Mouse (Mus musculus) lung, embryonic 15.5 days (tissue): ENCODE data around the gene Selenoi. TPM values are rescaled to one million over a fixed set of nuclear protein-coding genes. Genes with fewer than 3 reads are reported as not detected.
"Not testable (repeated sequence)": the region's sequence is repeated elsewhere in the genome, so short reads cannot be mapped to it uniquely, and the experiment has no call there.

Experiments
- ATAC-seq: fragments of 200-750 bp; cut with Nextera tagmentation; 2 replicates; pipeline ENCODE4 v1.8.0; 2017; ENCODE audit warnings: moderate number of reproducible peaks, borderline replicate concordance; ENCODE audit not compliant: low FRiP score, low TSS enrichment; ENCODE audit errors: extremely low read depth
- H3K27ac ChIP-seq: fragments of 300-500 bp; sonication (generic); 2 replicates; pipeline ENCODE4 v1.5.1; 2015; ENCODE audit warnings: moderate library complexity, mild to moderate bottlenecking, inconsistent platforms
- H3K27me3 ChIP-seq: fragments of 300-500 bp; sonication (generic); 2 replicates; pipeline ENCODE4 v1.6.1; 2015; ENCODE audit warnings: inconsistent platforms
- H3K36me3 ChIP-seq: fragments of 300-500 bp; sonication (generic); 2 replicates; pipeline ENCODE4 v1.6.1; 2015; ENCODE audit warnings: inconsistent platforms
- H3K4me1 ChIP-seq: fragments of 300-500 bp; sonication (generic); 2 replicates; pipeline ENCODE4 v1.6.1; 2015; ENCODE audit warnings: inconsistent platforms
- H3K4me2 ChIP-seq: fragments of 300-500 bp; sonication (generic); 2 replicates; pipeline ENCODE4 v1.6.1; 2015; ENCODE audit warnings: inconsistent platforms, mild to moderate bottlenecking, moderate library complexity
- H3K4me3 ChIP-seq: fragments of 300-500 bp; sonication (generic); 2 replicates; pipeline ENCODE4 v1.5.1; 2015; ENCODE audit warnings: mild to moderate bottlenecking, inconsistent platforms
- H3K9ac ChIP-seq: fragments of 300-500 bp; sonication (generic); 2 replicates; pipeline ENCODE4 v1.6.1; 2015; ENCODE audit warnings: inconsistent platforms
- H3K9me3 ChIP-seq: fragments of 300-500 bp; sonication (generic); 2 replicates; pipeline ENCODE4 v1.6.1; 2016; ENCODE audit warnings: inconsistent platforms
- WGBS: fragments of 180-500 bp; shearing (Covaris S2); methylation state at CpG from one replicate; pipeline ENCODE4 v1.1.7; 2015; 5-methylcytosine and 5-hydroxymethylcytosine counted together
- polyA plus RNA-seq: library from polyadenylated mRNA; unstranded; fragments of >200 nt; fragmentation: Nextera tagmentation; extraction: Ambion mirVana; gene quantifications from 2 replicates; pipeline ENCODE4 v1.2.1, GENCODE M21; 2015

Selenoi gene
- polyA plus RNA-seq, 1 experiment from 2014 or later: 17.0 TPM

DNA sequence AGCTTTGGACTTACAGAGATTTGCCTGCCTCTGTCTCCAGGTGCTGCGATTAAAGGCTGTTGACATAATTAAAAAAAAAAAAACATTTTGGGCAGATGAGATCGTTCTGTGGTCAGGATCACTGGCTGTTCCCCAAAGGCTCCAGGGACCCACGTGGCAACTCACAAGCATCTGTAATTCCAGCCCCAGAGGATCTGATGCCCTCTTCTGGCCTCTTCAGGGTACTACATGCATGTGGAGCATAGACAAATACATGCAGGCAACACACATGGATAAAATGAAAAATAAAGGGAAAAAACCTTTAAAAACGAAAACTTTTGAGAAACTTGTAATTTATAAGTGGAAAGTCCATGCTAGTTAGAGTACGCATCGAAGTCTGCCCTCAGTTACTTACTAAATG is 25.1 kb upstream of the Selenoi start:
- Histone ChIP-seq H3K9me3 (no peaks in the 10 kb centered on the region), H3K4me3 (no peak overlapping the region), H3K4me1 (0 out of 2 replicates have a peak, but pooled peaks cover 7% of the 10 kb centered on the region), H3K27ac (no peak overlapping the region), H3K4me2 (no peak overlapping the region), H3K36me3 (no peaks in the 10 kb centered on the region), H3K27me3 (no peaks in the 10 kb centered on the region), H3K9ac (no peak overlapping the region)
- ATAC-seq: no peak
- whole genome bisulfite sequencing: 69% methylated on average over 6 of the region's 6 CpGs

DNA sequence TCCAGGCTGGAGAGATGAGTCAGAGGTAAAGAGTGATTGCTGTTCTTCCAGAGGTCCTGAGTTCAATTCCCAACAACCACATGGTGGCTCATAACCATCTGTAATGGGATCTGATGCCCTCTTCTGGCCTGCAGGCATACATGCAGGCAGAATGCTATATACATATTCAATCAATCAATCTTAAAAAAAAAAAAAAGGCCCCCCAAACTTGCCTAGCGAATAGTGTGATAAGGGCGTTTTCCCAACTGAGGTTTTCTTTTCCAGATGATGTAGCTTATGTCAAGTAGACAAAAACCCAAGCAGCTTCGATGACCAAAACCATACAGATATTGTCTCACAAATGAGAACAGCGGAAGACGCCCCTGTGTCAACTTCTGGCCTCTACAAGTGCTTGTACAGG is 21.6 kb upstream of the Selenoi start:
- not testable (repeated sequence) for H3K9me3 ChIP-seq, H3K4me2 ChIP-seq, H3K27ac ChIP-seq, H3K27me3 ChIP-seq, H3K36me3 ChIP-seq, ATAC-seq, H3K4me1 ChIP-seq, H3K9ac ChIP-seq, H3K4me3 ChIP-seq
- 86% methylated on average over 5 of the region's 5 CpGs for WGBS

DNA sequence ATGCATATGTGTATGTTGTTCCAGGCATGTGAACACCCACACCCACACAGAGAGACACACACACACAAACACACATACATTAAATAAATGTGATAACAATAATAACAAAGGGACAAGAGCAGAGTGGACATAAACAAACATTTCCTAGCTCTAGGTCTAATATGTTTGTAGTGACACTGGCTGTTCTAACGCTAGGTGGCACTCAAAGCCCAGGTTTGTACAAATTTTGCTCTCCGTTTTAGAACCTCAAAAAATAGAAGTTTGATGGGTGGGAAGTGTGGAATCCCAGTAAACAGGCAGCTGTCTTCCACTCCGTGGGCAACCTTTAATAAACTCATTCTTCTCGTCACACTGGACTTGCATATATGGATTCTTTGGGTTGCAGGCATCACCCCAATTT is 17.5 kb upstream of the Selenoi start:
- Histone ChIP-seq H3K9me3 (no peaks in the 10 kb centered on the region), H3K4me1 (no peaks in the 10 kb centered on the region), H3K27me3 (no peaks in the 10 kb centered on the region), H3K36me3 (no peaks in the 10 kb centered on the region), H3K4me2 (no peak overlapping the region), H3K4me3 (no peak overlapping the region), H3K9ac (no peak overlapping the region), H3K27ac (no peak overlapping the region)
- ATAC-seq: no peak
- WGBS: 4% methylated on average over 4 of the region's 4 CpGs

DNA sequence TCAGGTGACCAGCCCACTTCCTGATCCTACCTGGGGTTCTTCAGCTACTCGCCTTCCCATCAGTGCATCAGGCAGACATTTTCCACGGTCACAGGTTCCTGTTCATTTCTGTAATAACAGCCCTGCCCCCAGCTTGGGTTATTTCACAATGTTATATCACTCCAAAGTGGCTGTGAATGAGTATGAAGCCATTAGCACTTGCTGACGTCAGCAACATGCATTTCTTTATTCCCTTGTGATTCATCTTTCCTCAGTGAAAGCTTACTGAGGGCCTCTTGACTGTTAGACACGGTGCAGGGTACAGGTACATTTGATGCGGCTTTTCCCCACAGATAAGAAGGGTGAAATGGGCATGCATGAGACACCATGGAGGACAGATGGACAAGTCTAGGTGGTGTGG is 16.4 kb upstream of the Selenoi start:
- WGBS: 53% methylated on average over 5 of the region's 5 CpGs

DNA sequence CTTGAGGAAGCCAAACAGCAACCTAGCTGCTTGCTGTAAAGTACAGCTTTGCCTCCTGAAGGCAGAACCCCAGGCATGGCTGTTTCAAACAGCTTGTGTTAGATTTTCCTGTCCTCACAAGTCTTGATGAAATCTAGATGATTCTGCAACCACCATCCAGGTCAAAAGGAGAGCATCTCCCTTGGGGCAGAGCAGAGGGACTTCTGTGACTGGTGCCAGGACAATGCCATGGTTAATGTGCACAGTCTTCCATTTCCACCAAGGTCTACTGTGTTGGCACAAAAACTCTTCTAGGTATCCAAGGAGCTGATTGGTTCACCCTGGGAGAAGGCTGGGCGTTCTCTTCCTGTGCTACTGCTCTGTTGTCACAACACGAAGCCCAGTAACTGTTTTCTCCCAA is 12.7 kb upstream of the Selenoi start:
- Histone ChIP-seq H3K27ac (no peak overlapping the region), H3K9me3 (no peaks in the 10 kb centered on the region), H3K4me1 (no peaks in the 10 kb centered on the region), H3K36me3 (peaks cover 3% of the 10 kb centered on the region; the same call in 1 of the 2 replicates), H3K4me2 (no peak overlapping the region), H3K27me3 (no peaks in the 10 kb centered on the region), H3K4me3 (no peak overlapping the region), H3K9ac (no peak overlapping the region)
- ATAC-seq: no peak
- 73% methylated on average over 2 of the region's 2 CpGs for WGBS

More for the DNA sequence above, 16.4 kb upstream of the Selenoi start:
- Histone ChIP-seq H3K4me3 (no peak overlapping the region), H3K4me2 (no peak overlapping the region), H3K4me1 (no peaks in the 10 kb centered on the region), H3K27me3 (no peaks in the 10 kb centered on the region), H3K9me3 (no peaks in the 10 kb centered on the region), H3K36me3 (no peaks in the 10 kb centered on the region), H3K9ac (no peak overlapping the region), H3K27ac (no peak overlapping the region)
- no peak for ATAC-seq

DNA sequence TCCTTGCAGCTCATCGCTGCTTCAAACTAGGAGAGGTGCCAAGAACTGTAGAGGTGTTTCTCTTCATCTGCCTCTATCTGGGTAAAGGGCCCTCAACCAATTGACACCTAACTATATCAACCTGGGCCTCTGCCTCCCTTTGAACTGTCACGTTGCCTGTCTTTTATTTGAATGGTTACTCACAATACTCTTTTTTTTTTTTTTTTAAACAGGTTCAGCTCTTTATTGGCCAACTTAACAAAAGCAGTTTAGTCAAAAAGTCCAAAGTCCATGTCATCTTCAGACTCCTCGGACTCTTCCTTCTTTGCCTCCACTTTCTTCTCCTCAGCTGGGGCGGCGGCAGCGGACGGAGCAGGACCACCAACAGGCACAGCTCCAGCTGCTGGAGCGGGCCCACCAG is 11.7 kb upstream of the Selenoi start:
- 83% methylated on average over 8 of the region's 8 CpGs for WGBS
- H3K27ac ChIP-seq: no peak overlapping the region
- H3K4me3 ChIP-seq: no peak overlapping the region
- H3K27me3 ChIP-seq: no peaks in the 10 kb centered on the region
- H3K4me2 ChIP-seq: no peak overlapping the region
- ATAC-seq: no peak
- H3K9me3 ChIP-seq: no peaks in the 10 kb centered on the region
- H3K4me1 ChIP-seq: no peaks in the 10 kb centered on the region
- no peak overlapping the region for H3K9ac ChIP-seq
- peaks cover 3% of the 10 kb centered on the region; the same call in 1 of the 2 replicates for H3K36me3 ChIP-seq

DNA sequence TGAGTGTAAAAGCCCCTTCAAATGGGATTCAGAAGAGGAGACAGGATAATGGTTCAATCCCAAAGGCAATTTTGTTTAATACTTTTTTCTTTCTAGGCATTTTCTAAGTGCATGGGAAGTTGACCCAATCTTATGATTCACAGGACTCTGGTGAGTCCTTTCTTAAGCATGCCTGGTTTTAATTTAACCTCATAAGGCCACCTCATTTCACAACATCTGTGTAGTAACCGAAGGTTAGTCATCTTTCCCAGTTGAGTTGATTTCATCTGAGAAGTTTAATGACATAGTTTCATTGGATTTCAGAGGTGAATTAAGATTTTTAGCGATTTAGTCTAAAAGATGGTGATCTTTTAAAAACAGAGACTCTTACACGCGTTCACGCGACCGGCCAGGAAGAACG is 9.7 kb upstream of the Selenoi start:
- no peaks in the 10 kb centered on the region for H3K9me3 ChIP-seq
- peaks cover 3% of the 10 kb centered on the region; the same call in 1 of the 2 replicates for H3K36me3 ChIP-seq
- no peaks in the 10 kb centered on the region for H3K27me3 ChIP-seq
- no peak overlapping the region for H3K4me3 ChIP-seq
- 96% methylated on average over 8 of the region's 8 CpGs for WGBS
- H3K4me2 ChIP-seq: no peak overlapping the region
- H3K4me1 ChIP-seq: no peaks in the 10 kb centered on the region
- no peak overlapping the region for H3K9ac ChIP-seq
- no peak overlapping the region for H3K27ac ChIP-seq
- ATAC-seq: no peak

DNA sequence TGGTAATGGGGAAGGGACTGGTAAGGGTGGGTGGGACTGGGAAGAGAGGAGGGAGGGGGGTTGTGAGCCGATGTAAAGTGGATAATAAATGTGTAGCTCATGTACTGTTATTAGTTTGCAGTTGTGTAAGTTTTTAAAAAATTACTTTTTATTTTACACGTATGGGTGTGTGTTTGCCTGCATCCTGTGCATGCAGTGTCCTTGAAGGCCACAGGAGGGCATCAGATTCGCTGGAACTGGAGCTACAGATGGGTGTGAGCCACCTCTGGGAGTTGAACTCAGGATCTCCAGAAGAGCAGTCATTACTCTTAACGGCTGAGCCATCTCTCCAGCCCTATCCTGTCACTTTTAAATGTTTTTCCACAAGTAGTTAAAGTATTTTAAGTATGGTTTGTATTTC is 1.5 kb upstream of the Selenoi start:
- H3K4me2 ChIP-seq: no peak overlapping the region
- peaks cover 21% of the 10 kb centered on the region for H3K4me1 ChIP-seq
- no peak overlapping the region for H3K9ac ChIP-seq
- 76% methylated on average over 4 of the region's 4 CpGs for WGBS
- no peaks in the 10 kb centered on the region; the same call in 1 of the 2 replicates for H3K9me3 ChIP-seq
- H3K4me3 ChIP-seq: no peak overlapping the region
- H3K27me3 ChIP-seq: no peaks in the 10 kb centered on the region
- H3K27ac ChIP-seq: no peak overlapping the region
- ATAC-seq: no peak
- peaks cover 5% of the 10 kb centered on the region; the same call in 1 of the 2 replicates for H3K36me3 ChIP-seq

DNA sequence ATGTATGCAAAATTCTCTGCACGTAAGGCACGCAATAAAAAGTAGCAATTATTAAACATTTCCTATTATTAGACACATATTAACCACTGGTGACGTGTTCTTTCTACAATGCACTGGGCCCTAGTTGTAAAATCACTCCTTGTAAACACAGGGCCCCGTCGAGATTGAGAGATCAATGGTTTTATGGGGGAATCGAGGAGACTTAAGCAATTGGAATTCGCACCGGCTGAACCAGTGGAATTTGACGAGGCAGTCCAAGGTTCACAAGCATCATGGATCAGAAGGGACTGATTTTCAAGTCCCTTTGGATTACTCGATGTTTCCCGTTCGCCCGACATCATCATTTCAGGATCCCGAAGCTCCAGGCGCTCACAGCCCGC is 500 bp upstream of the Selenoi start:
- no peaks in the 10 kb centered on the region for H3K27me3 ChIP-seq
- peak overlapping the region; percentile 61 for H3K4me3 ChIP-seq
- ATAC-seq: no peak
- peak overlapping the region; percentile 37; the same call in 1 of the 2 replicates for H3K27ac ChIP-seq
- no peaks in the 10 kb centered on the region; the same call in 1 of the 2 replicates for H3K9me3 ChIP-seq
- 42% methylated on average over 16 of the region's 16 CpGs for WGBS
- H3K9ac ChIP-seq: peak overlapping the region; percentile 53
- peaks cover 5% of the 10 kb centered on the region; the same call in 1 of the 2 replicates for H3K36me3 ChIP-seq
- H3K4me1 ChIP-seq: peaks cover 21% of the 10 kb centered on the region
- H3K4me2 ChIP-seq: peak overlapping the region; percentile 61

DNA sequence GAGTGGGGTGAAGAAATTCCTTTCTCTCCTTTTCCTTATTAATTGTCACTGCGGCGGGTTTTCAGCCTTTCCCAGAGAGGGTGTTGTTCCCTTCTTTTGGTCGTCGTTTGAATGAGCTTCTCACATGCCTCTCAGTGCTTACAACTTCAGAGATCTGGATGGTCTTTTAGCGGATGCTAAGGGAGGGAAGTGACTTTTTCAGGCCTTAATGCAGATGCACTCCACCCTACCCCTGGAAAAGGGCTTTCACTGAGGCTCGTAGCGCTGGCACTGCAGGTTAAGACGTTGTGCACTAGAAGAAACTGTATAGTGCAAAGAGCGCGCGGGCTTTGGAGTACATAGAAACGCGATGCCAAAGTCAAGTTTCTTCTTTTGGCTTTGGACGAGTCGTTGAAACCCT is 661 bp downstream of the Selenoi start:
- 4% methylated on average over 15 of the region's 15 CpGs for WGBS

DNA sequence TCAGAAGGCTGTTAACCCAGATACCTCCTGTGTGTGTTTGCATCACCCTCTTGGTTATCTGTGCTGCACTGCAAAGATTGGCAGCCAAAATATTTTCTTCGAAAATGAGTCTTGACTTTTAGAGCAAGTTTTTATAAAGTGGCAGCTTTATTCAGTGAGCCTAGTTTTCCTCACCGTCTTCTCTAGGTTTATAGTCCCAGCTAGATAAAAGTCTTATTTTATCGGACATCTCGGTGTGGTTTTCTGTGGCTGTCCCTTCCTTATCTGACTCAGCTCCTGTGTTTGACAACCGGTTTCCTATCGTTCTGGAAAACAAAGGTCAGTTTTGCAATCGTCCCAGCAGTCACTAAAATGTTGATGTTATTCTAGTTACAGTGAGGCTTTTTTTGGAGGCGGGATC is 1.6 kb downstream of the Selenoi start:
- Histone ChIP-seq H3K9me3 (no peaks in the 10 kb centered on the region; the same call in 1 of the 2 replicates), H3K27ac (no peak overlapping the region), H3K36me3 (peaks cover 5% of the 10 kb centered on the region; the same call in 1 of the 2 replicates), H3K4me3 (peak overlapping the region; percentile 61), H3K4me1 (peaks cover 21% of the 10 kb centered on the region), H3K9ac (no peak overlapping the region), H3K4me2 (peak overlapping the region; percentile 61), H3K27me3 (no peaks in the 10 kb centered on the region)
- 21% methylated on average over 8 of the region's 8 CpGs for WGBS
- no peak for ATAC-seq

More for the DNA sequence above, 661 bp downstream of the Selenoi start:
- Histone ChIP-seq H3K36me3 (peaks cover 5% of the 10 kb centered on the region; the same call in 1 of the 2 replicates), H3K9me3 (no peaks in the 10 kb centered on the region; the same call in 1 of the 2 replicates), H3K4me2 (peak overlapping the region; percentile 61), H3K4me3 (peak overlapping the region; percentile 61), H3K9ac (peak overlapping the region; percentile 54), H3K27me3 (no peaks in the 10 kb centered on the region), H3K4me1 (peaks cover 21% of the 10 kb centered on the region), H3K27ac (peak overlapping the region; percentile 79)
- ATAC-seq: no peak

DNA sequence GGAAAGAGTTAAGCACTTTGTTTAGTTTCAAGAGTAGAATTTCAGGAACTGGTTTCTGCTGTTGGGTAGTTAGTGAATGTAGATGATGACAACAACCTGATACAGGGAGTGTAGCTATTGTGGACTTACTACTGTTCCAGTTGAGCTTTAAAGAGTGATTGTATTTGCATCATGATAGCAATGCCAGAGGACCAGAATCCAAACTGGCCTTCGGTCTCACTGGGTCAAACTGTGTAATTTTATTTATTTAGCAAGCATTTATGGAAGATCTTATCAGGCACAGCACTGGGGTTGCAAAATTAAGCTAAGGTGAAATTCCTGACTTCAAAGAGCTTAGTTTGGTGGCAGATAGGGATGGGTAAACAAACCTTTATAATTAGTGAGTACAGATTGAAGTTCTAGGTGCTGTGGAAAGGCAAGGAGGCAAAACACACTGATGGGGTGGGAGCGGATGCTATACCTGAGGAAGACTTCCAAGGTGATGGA is 3.3 kb downstream of the Selenoi start:
- H3K9ac ChIP-seq: no peak overlapping the region
- 67% methylated on average over 2 of the region's 2 CpGs for WGBS
- no peak for ATAC-seq
- no peaks in the 10 kb centered on the region for H3K27me3 ChIP-seq
- peaks cover 21% of the 10 kb centered on the region for H3K4me1 ChIP-seq
- H3K9me3 ChIP-seq: no peaks in the 10 kb centered on the region
- H3K4me3 ChIP-seq: no peak overlapping the region
- no peak overlapping the region for H3K4me2 ChIP-seq
- H3K36me3 ChIP-seq: no peaks in the 10 kb centered on the region
- H3K27ac ChIP-seq: no peak overlapping the region

DNA sequence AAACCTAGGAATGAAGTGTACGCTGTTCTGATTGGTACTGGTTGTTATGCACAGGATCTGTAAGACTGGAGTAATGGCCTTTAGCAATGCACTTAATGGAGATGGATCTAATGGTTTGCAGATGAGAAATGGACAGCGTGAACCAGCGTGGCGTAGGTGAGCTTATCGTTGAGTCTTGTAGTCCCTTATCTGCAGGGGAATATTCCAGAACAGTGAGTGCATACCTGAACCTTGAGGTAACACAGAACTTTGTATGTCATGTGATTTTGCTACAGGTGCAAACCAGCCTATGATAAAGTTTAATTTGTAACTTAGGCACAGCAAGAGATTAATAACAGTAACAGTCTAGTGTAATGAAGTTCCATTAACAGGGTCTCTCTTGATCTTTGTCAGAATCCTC is 6.2 kb downstream of the Selenoi start:
- Histone ChIP-seq H3K27ac (no peak overlapping the region), H3K4me2 (no peak overlapping the region), H3K9ac (no peak overlapping the region), H3K4me3 (no peak overlapping the region), H3K9me3 (no peaks in the 10 kb centered on the region), H3K4me1 (peaks cover 27% of the 10 kb centered on the region), H3K36me3 (no peaks in the 10 kb centered on the region), H3K27me3 (no peaks in the 10 kb centered on the region)
- no peak for ATAC-seq
- 92% methylated on average over 5 of the region's 5 CpGs for WGBS
